Mouse (Mus musculus): ENCODE measurements around the gene Crybb3. TPM values are rescaled to one million over a fixed set of nuclear protein-coding genes. Genes with fewer than 3 reads are reported as not detected.

Crybb3 gene
- polyA plus RNA-seq, 1 experiment from 2014 or later, result 1.4 TPM

DNA sequence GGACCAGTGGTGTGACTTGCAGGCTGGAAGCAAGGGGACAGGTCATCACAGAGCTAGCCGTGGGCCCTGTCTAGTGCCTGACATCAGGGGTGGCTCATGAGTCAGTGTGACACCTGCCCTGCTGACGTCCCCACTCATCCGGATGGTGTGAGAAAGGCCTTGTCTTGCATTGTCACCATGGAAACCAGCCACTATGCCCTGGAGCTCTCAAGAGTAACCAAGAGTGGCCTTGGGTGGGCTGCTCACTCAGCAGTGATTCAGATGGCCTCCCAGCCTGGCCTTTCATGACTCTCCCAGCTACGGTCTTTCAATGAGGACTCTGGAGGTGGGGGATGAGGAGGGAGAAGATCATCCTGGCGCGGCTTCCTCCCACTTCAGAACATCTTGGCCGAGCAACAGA is 21.1 kb upstream of the Crybb3 start:
- Histone ChIP-seq H3K27ac (no peak overlapping the region), H3K27me3 (no peaks in the 10 kb centered on the region), H3K36me3 (no peaks in the 10 kb centered on the region), H3K4me2 (no peak overlapping the region), H3K9me3 (no peaks in the 10 kb centered on the region), H3K4me1 (replicated peaks) (peaks cover 8% of the 10 kb centered on the region; the same call in 1 of the 2 replicates), H3K4me3 (replicated peaks) (no peak overlapping the region), H3K9ac (replicated peaks) (no peak overlapping the region)
- no peak for ATAC-seq (ENCODE audit: insufficient number of reproducible peaks, insufficient read depth, low FRiP score, low TSS enrichment, low read depth)
- WGBS, result 89% methylated on average over 7 of the region's 7 CpGs

GRCm38 (mm10) chr5:113101457-113101856 is 20.1 kb upstream of the Crybb3 start:
- Histone ChIP-seq H3K9me3 (no peaks in the 10 kb centered on the region), H3K4me1 (replicated peaks) (no peaks in the 10 kb centered on the region), H3K27me3 (no peaks in the 10 kb centered on the region), H3K4me3 (replicated peaks) (no peak overlapping the region), H3K36me3 (no peaks in the 10 kb centered on the region), H3K9ac (replicated peaks) (no peak overlapping the region), H3K27ac (no peak overlapping the region), H3K4me2 (no peak overlapping the region)
- no peak for ATAC-seq (ENCODE audit: insufficient number of reproducible peaks, insufficient read depth, low FRiP score, low TSS enrichment, low read depth)
- 81% methylated on average over 10 of the region's 10 CpGs for WGBS

GRCm38 (mm10) chr5:113100422-113100821 is 19.0 kb upstream of the Crybb3 start:
- no peak for ATAC-seq (ENCODE audit: insufficient number of reproducible peaks, insufficient read depth, low FRiP score, low TSS enrichment, low read depth)
- H3K27ac ChIP-seq, result no peak overlapping the region
- no peak overlapping the region for H3K4me2 ChIP-seq
- H3K36me3 ChIP-seq, result no peaks in the 10 kb centered on the region
- H3K4me1 ChIP-seq (replicated peaks), result no peaks in the 10 kb centered on the region
- 83% methylated on average over 11 of the region's 11 CpGs for WGBS
- no peak overlapping the region for H3K9ac ChIP-seq (replicated peaks)
- H3K4me3 ChIP-seq (replicated peaks), result no peak overlapping the region
- H3K27me3 ChIP-seq, result no peaks in the 10 kb centered on the region
- H3K9me3 ChIP-seq, result no peaks in the 10 kb centered on the region

- 18% methylated on average over 1 of the region's 1 CpGs for WGBS
- Histone ChIP-seq H3K36me3 (no peaks in the 10 kb centered on the region), H3K9ac (replicated peaks) (no peak overlapping the region), H3K4me2 (no peak overlapping the region), H3K9me3 (no peaks in the 10 kb centered on the region), H3K27ac (no peak overlapping the region), H3K4me3 (replicated peaks) (no peak overlapping the region), H3K27me3 (no peaks in the 10 kb centered on the region), H3K4me1 (replicated peaks) (no peaks in the 10 kb centered on the region)
- peak; percentile 32; the same call in 1 of the 2 replicates for ATAC-seq (ENCODE audit: insufficient number of reproducible peaks, insufficient read depth, low FRiP score, low TSS enrichment, low read depth)
Measured at GRCm38 (mm10) chr5:113099546-113099945, 18.2 kb upstream of the Crybb3 start.

DNA sequence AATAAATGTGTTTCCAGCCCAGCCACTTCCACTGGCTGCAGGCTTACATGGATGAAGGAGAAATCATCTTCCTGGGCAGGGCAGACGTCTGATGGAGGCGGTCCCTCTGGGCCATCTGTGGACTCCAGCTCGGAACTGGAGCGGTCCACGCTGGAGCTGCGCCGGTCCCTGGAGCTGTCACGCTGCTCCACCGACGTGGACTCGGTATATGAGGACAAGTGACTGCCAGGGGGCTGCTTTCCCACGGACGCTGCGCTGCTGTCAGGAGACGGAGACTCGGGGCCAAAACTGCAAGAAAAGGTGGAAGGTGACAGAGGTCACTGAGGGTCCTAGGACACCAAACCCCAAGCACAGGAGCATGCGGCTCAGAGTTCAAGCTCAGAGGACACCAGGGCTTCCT is 16.2 kb upstream of the Crybb3 start:
- no peak for ATAC-seq (ENCODE audit: insufficient number of reproducible peaks, insufficient read depth, low FRiP score, low TSS enrichment, low read depth)
- Histone ChIP-seq H3K4me1 (replicated peaks) (peaks cover 1% of the 10 kb centered on the region; the same call in 1 of the 2 replicates), H3K4me2 (no peak overlapping the region), H3K9me3 (no peaks in the 10 kb centered on the region), H3K27me3 (no peaks in the 10 kb centered on the region), H3K36me3 (no peaks in the 10 kb centered on the region), H3K4me3 (replicated peaks) (no peak overlapping the region), H3K27ac (no peak overlapping the region), H3K9ac (replicated peaks) (no peak overlapping the region)
- 88% methylated on average over 17 of the region's 17 CpGs for WGBS

- ATAC-seq (ENCODE audit: insufficient number of reproducible peaks, insufficient read depth, low FRiP score, low TSS enrichment, low read depth), result no peak
- H3K4me1 ChIP-seq (replicated peaks), result peaks cover 3% of the 10 kb centered on the region; the same call in 1 of the 2 replicates
- H3K36me3 ChIP-seq, result 0 out of 2 replicates have a peak, but pooled peaks cover 4% of the 10 kb centered on the region
- 88% methylated on average over 18 of the region's 18 CpGs for WGBS
- no peak overlapping the region for H3K9ac ChIP-seq (replicated peaks)
- no peaks in the 10 kb centered on the region for H3K9me3 ChIP-seq
- no peaks in the 10 kb centered on the region for H3K27me3 ChIP-seq
- no peak overlapping the region for H3K27ac ChIP-seq
- no peak overlapping the region for H3K4me3 ChIP-seq (replicated peaks)
- H3K4me2 ChIP-seq, result no peak overlapping the region
Measured at GRCm38 (mm10) chr5:113095456-113095855, 14.1 kb upstream of the Crybb3 start.

DNA sequence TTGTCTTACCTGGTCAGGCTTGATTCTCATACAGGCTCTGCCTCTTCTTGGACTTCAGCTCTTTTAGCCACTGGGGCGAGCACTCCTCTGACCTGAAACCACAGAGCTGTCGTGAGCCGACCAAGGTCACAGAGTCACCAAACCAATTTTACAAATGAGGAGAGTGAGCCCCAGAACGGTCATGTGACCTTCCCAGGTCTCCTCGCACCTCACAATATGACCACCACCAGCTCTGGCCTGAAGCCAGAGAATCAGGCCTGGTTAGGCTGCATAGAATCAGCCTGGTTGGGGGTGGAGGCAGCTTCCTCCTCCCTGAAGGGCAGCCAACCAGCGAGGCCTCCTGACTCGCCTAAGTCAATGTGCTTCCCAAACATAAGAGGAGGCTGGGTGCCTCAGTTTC is 11.0 kb upstream of the Crybb3 start:
- no peak overlapping the region for H3K4me2 ChIP-seq
- no peaks in the 10 kb centered on the region for H3K9me3 ChIP-seq
- WGBS, result 70% methylated on average over 7 of the region's 7 CpGs
- no peak overlapping the region for H3K4me3 ChIP-seq (replicated peaks)
- no peak overlapping the region; the same call in 1 of the 2 replicates for H3K9ac ChIP-seq (replicated peaks)
- 0 out of 2 replicates have a peak, but pooled peaks cover 4% of the 10 kb centered on the region for H3K36me3 ChIP-seq
- no peaks in the 10 kb centered on the region for H3K27me3 ChIP-seq
- peaks cover 3% of the 10 kb centered on the region; the same call in 1 of the 2 replicates for H3K4me1 ChIP-seq (replicated peaks)
- H3K27ac ChIP-seq, result no peak overlapping the region
- ATAC-seq (ENCODE audit: insufficient number of reproducible peaks, insufficient read depth, low FRiP score, low TSS enrichment, low read depth), result no peak

- Histone ChIP-seq H3K27me3 (no peaks in the 10 kb centered on the region), H3K27ac (no peak overlapping the region), H3K36me3 (0 out of 2 replicates have a peak, but pooled peaks cover 4% of the 10 kb centered on the region), H3K9me3 (no peaks in the 10 kb centered on the region), H3K4me3 (replicated peaks) (no peak overlapping the region), H3K4me1 (replicated peaks) (peaks cover 3% of the 10 kb centered on the region; the same call in 1 of the 2 replicates), H3K4me2 (no peak overlapping the region), H3K9ac (replicated peaks) (no peak overlapping the region)
- 62% methylated on average over 5 of the region's 5 CpGs for WGBS
- ATAC-seq (ENCODE audit: insufficient number of reproducible peaks, insufficient read depth, low FRiP score, low TSS enrichment, low read depth), result no peak
Measured at GRCm38 (mm10) chr5:113091162-113091561, 9.8 kb upstream of the Crybb3 start.

- Histone ChIP-seq H3K4me2 (no peak overlapping the region), H3K4me1 (replicated peaks) (peaks cover 3% of the 10 kb centered on the region; the same call in 1 of the 2 replicates), H3K27ac (no peak overlapping the region), H3K36me3 (0 out of 2 replicates have a peak, but pooled peaks cover 4% of the 10 kb centered on the region), H3K27me3 (no peaks in the 10 kb centered on the region), H3K9ac (replicated peaks) (no peak overlapping the region), H3K4me3 (replicated peaks) (no peak overlapping the region), H3K9me3 (no peaks in the 10 kb centered on the region)
- WGBS, result 90% methylated on average over 11 of the region's 11 CpGs
- ATAC-seq (ENCODE audit: insufficient number of reproducible peaks, insufficient read depth, low FRiP score, low TSS enrichment, low read depth), result no peak
Measured at GRCm38 (mm10) chr5:113090750-113091149, 9.4 kb upstream of the Crybb3 start.

- Histone ChIP-seq H3K27me3 (no peaks in the 10 kb centered on the region), H3K9me3 (no peaks in the 10 kb centered on the region), H3K4me1 (replicated peaks) (peaks cover 3% of the 10 kb centered on the region; the same call in 1 of the 2 replicates), H3K36me3 (0 out of 2 replicates have a peak, but pooled peaks cover 4% of the 10 kb centered on the region), H3K4me2 (no peak overlapping the region), H3K9ac (replicated peaks) (no peak overlapping the region), H3K27ac (no peak overlapping the region), H3K4me3 (replicated peaks) (no peak overlapping the region)
- WGBS, result 83% methylated on average over 24 of the region's 24 CpGs
- no peak for ATAC-seq (ENCODE audit: insufficient number of reproducible peaks, insufficient read depth, low FRiP score, low TSS enrichment, low read depth)
Measured at GRCm38 (mm10) chr5:113090077-113090690, 8.8 kb upstream of the Crybb3 start.

DNA sequence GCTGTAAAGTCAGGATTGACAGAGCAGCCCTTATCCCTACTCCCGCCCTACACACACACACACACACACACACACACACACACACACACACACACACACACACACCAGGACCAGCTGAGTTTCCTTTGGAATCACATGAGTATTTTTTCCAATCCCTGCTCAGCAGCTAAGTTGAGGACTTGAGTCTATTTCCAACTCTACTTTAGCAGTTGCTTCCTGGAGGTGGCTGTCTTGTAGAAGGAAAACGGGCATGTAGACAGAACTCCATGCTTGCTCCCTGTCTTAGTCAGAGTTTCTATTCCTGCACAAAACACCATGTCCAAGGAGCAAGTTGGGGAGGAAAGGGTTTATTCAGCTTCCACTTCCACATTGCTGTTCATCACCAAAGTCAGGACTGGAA is 6.1 kb upstream of the Crybb3 start:
- Histone ChIP-seq H3K4me2 (no peak overlapping the region), H3K36me3 (0 out of 2 replicates have a peak, but pooled peaks cover 4% of the 10 kb centered on the region), H3K9ac (replicated peaks) (no peak overlapping the region), H3K4me3 (replicated peaks) (no peak overlapping the region), H3K4me1 (replicated peaks) (peaks cover 4% of the 10 kb centered on the region; the same call in 1 of the 2 replicates), H3K27ac (no peak overlapping the region), H3K27me3 (no peaks in the 10 kb centered on the region), H3K9me3 (0 out of 2 replicates have a peak, but pooled peaks cover 7% of the 10 kb centered on the region)
- no peak for ATAC-seq (ENCODE audit: insufficient number of reproducible peaks, insufficient read depth, low FRiP score, low TSS enrichment, low read depth)
- 87% methylated on average over 1 of the region's 2 CpGs for WGBS

All from limb, embryonic 12.5 days (tissue).